Mouse (Mus musculus) fat pad, adult 2 months (tissue): ENCODE measurements at regions not wholly inside any gene's neighbourhood (a gene's known extent, or its start where the extent isn't known, plus 50 kb on each side); places are given as distances from the start of the nearest gene placed in this dataset.

Experiments
- DNase-seq: peaks from one replicate; pipeline ENCODE4 v3.0.0-alpha.2; 2011; ENCODE audit warnings: low read depth, low spot score; ENCODE audit errors: extremely low read depth

DNA sequence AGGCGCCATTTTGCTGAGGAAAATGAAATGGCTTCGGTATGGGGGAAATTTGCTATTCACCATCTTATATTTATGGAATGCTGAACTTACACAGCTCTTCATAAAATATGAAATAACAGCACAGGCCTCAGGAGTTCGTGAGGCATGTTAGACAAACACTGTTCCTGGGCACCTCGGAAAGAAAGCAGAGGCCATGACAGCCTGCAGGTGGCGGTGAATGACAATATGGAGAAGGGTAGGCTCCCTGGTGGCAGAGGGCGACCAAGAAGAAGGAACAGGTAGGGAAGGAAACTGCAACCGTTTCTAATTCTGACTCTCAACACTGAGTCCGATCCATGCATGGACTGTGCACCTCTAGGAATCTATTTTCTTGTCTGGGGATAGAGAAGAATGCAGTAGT, 553.6 kb upstream of the Tmpo start:
- no peak for DNase-seq

DNA sequence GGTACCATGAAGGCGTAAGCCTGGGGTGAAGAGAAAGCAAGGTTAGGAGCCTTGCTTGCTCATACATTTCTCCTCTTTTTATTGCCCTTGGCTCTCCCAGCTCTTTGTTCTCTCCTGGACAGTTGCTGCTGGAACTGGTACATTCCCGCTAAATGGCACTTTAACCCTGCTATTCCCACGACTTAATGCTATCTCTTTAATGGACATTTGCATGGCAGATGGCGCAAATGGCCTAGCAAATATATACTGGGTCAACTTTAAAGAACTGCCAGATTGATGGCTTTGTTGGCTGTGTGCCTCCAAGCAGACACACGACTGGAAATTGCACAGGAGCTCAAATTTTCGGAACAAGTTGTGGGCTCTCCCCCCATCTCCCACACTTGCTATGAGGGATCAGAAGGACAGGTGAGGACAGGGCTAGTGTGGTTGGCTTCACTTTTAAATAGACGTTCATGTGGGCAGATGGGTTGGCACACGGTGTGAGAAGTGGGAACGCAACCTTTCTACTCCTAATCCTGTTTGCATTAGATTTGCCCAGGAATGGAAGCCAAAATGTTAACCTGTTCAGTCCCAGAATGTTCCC, 551.0 kb upstream of the Tmpo start:
- DNase-seq: peak; percentile 57

DNA sequence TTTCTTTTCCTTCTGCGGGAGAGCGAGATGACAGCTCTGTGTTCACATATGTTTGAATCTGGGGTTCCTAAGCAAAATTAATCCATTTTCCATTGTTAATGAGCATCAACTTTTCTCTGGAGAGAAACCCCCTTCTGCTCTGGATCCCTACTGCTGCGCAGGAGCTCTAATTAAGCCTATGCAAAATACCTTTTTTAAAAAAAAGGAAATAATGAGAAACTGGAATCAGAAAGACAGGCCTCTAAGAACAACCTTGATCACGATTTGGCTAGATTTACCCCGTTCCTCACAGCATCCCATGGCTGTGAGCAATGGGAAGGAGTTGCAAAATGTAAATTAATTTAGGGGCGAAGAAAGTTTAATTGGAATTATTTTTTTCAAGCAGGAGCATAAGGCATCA, 548.9 kb upstream of the Tmpo start:
- no peak for DNase-seq

DNA sequence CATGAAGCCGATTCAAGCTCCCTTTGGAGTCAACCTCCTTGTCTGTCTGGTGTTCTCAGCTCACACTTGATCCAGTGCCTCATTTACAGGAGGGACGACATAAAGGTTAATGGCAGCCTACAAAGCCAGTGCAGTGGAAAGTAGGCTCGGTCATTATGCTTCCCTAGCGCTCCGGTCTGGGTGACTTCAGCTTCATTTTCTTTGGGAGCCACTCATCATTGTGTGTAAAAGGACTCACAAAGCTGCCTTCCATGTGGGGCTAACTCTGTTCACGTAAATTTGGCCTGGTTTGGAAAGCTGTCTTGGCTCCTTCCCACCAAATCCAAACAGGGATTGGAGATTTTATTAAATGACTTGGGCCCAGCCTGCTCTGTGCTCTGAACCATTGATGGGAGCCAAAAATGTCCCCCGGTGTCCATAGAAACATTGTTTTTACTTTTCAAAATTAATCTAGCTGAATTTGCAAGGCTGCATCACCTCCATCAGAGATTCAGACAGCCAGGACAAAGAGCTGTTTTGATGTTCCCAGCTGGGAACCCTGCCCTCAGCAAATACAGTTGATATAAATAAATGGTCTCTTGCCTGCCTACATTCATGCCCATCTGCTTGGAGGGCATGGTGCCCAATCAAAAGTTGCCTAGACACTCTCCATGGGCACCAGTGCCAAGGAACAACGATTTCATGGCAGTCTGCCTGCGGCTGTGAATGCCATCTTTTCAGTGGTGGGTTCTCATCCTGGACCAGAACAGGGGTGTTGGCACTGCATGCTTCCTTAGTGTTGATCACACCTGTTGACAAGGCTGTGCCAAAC, 538.7 kb upstream of the Tmpo start:
- DNase-seq: no peak

DNA sequence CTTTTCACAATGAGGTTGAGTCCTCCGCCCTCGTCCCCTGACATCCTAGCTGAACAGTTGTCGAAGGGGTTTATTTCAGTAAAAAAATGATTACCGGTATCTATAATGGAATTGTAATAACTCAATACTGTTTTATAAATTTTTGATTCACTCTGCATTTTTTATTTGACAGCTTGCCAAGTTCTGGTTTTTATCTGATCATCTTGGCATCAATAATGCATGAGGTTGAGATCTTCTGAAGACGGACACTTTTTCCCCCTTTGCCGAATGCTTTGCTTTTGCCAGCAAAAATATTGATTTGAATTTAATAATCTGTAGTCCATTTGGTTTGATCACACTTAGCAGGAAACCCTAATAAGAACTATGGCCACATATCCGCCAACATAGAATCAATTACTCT, 535.5 kb upstream of the Tmpo start:
- DNase-seq: no peak

DNA sequence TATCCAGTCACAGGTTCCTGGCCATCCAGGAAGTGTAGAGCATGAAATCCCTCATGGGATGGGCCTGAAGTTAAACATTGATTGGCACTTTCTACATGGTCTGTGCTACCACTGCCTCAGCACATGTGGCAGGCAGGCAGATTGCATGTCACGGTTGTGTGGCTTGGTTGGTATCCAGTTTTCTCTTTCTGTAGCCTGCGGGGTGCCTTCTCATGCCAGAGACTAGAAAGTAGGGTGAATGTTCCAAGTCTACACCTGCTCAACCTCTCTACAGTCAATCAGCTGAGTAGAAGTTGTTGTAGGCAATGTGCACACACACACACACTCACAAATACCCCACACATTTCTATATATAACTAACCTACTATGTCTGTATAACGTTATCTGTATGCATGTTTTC, 533.5 kb upstream of the Tmpo start:
- DNase-seq: no peak

DNA sequence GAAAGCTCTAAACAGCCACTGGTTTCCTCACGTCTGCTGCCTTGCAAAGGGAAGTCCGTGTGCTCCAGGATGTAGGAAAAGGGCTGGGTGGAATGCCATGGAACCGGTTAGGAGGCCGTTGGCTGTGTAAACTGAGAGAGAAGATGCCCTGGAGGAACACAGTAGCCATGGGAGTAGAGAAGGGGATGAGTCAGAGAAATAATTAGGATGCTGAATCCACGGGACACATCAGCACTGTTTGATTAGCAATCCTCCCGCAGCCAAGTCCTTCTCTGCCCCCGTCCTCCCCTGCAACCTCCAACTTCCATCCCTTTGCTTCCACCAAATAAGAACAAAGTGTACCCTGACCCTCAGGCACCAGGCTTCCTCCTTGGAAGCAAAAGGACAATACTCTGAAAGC, 532.4 kb upstream of the Tmpo start:
- no peak for DNase-seq

DNA sequence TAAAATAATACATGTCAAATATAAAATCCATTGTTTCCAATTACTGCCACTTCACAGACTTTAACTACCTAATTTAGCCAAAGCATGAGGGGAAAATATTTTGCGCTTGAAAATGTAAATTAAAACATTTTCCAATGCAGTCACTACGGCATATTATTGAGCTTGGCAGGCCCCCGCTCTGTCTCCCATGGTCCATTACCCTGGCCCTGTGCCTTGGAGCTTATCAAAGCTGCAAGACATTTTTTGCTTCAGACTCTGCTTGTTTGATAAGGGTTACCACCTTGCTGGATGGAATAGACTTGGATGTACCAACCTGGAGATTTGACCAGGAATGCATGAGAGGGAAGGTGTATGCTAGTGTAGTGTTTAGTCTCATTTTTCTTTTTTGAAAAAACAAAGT, 525.7 kb upstream of the Tmpo start:
- DNase-seq: no peak

DNA sequence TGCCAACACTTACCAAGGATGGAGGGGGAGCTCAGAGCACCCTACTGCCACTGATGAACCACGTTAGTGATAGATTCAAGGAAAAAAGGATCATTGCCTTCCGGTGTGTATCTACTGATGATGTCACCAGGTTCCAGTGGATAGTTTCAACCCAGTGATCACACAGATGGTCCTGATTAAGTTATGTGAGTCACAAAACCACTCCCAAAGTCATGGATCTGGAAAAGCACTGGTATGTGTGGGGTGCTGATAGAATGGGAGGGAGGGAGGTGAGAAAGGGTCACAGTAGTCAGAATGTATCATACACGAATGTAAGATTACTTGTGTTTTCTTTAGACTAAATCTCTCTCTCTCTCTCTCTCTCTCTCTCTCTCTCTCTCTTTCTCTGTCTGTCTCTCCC, 523.6 kb upstream of the Tmpo start:
- DNase-seq: no peak

DNA sequence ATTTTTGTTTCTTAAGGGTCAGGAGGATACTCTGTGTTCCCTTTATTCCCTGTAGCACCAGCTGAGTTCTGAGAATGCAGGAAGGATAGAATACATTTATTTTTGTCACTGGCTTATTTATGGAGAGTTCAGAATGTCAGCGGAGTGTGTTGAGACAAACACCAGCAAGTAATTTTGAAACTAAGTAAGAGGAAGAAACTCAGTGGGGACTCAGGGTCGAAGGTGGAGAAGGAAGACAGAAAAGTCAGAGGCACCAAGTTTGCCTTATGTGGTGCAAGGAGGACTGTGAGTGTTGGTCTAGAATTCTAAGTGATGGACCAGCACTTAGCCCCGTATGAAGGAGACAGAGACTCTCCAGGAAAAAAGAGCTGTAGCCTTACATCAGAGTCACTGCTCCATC, 520.7 kb upstream of the Tmpo start:
- DNase-seq: no peak

DNA sequence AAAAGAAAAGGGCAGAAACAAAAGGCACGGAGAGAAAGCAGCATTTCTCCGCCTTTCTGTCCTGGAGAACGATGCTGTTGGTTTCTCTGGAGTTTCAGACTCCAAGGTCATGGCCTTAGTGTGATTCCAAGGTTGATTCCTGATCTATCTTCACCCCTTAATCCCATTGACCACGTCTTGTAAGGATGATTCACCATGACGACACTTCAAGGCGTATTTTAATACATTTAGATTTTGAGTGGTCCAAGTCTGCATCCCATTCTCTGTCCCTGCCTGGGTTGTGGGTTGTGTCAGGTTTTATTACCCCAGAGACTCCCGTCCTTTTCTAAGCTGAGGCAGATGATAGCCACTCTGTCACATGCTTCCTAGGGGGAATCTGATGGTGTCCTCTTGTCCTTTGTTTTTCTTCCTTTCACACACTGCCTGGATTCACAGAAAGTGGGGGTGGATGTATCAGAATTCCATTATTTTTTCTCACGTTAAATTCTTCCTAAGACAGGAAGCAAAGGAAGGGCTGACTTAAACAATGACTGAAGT, 505.0 kb upstream of the Tmpo start:
- DNase-seq: no peak

DNA sequence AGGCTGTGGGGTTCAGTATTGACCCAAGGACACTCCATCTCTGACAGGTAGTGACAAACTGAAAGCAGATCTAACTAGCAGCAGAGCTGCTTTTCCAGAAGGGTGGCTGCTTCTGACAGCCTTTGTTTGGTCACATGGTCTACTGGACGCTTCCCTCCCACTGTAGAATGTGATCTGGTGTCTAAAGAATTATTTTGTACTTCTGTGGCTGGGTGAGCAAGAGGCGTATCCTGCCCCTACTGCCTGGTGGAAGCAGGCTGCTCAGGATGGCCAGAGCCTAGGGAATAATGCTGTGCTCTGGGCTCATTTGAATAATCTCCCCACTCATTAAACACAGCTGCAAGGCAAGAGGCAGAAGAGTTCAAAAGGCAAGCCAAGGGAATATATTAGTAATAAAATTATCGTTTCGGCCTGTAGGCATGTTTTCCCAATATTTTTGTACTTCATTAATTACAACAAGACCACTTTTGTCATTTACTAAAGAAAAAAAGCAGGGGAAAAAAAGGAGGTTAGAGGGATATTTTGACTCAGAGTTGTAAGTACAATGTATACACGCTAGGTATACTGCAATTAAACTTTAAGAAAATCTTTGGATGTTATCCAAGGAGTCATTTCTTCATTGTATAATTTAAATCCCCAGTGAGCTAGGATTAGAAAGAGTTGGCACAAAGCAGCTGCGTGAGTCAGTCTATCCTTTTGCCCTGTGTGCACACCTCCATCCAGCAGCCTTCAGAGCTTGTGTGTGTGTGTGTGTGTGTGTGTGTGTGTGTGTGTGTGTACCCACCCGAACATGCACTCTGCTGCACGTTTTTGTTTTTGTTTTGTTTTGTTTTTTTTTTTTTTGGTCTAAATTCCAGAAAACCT, 504.3 kb upstream of the Tmpo start:
- peak; percentile 45 for DNase-seq

DNA sequence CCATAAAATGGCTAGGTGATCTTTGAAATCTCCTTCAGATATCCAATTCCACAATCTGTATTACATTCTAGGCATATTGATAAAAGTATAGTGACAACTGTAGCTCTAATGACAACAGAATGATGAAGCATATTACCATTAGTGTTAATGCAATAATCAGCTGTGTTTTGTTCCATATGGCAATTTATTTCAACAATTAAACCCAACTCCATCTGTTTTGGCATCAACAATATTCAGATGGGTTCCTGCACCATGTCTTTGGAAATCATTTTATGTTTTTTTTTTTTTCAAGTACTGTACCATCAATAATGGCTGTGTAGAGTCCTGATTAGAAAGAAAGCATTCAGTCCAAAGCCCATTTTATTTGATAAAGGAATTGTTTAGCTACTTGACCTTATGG, 498.5 kb upstream of the Tmpo start:
- DNase-seq: no peak

DNA sequence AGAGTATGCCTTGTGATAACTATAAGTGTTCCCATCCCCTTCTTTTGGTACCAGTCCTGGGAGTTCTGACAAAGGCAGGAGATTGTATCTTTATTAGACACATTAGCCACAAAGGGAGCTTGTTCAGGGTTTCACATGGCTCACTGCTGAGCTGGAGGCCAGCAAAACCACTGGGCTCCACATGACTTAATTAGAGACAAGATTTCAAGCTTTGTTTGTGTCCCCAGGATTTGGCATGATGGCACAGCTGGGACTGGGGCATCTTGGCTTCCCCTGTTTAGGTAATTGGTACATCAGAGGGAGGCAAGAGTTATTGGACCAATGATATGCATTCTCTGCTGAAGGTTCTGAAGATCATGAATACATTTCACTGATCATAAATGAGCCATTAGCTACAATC, 456.8 kb upstream of the Tmpo start:
- no peak for DNase-seq

DNA sequence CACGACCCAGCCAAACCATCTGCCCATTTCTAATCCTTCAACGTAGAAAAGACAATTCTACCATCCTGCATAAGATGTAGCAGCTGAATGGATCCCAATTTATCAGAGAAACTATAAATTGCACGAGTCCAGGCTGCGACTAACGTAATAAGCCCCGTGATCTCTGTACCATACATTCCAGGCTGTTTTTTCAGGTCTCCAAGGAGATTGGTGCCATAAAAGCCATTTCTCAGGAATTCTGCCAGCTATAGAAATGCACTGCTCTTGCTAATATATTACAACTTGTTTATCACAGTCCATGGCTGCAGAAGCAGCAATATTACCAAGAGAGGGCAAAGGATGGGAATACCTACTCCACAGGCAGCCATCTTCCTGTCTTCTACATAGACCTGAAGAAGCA, 447.6 kb upstream of the Tmpo start:
- no peak for DNase-seq

DNA sequence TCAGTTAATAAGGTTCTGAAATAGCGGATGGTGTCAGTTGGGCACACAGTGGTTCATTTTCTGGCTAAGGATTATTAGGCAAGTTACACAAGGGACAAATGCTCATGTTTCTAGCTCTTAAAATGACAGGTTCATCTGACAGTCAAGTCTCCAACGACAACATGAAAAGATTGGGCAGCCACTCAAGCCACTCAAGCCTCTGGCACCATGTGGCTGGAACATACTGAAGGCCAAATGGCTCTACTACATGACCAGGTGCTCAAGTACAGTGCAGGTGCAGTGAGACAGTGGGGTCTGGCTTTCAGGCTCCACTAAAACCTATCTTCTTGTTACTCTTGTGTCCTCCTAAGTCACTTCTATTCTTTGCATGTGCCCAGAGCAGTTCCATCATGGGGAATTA, 441.2 kb upstream of the Tmpo start:
- DNase-seq: no peak

DNA sequence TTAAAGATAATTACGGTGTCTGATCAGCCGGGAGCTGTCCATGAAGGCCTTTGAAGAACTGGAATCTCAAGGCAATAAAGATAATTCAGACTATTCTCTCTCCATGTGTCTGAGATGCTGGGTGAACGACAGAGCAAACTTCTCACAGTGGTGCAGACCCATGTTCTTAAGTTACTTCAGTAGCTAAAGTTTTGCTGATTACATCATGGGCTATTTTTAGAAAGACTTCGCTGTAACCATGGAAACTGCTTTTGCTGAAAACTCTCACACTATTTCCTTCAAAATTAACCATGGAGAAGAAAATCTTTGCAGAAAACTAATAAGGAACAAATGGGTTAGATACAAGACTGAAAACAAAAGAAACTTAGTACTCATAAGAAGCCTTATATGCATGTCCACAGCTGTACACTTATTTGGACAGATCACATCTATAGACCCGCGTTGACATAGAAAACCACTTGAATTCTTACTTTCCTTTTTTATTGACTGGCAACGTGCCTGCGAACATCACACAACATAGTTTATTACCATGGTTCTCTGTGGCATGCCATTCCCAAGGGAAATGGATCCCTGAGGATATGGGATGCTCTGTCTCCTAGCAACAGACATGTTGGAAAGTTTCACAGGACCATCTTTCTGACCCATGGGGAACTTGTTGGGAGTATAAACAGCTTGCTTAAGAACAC, 432.8 kb upstream of the Tmpo start:
- no peak for DNase-seq

DNA sequence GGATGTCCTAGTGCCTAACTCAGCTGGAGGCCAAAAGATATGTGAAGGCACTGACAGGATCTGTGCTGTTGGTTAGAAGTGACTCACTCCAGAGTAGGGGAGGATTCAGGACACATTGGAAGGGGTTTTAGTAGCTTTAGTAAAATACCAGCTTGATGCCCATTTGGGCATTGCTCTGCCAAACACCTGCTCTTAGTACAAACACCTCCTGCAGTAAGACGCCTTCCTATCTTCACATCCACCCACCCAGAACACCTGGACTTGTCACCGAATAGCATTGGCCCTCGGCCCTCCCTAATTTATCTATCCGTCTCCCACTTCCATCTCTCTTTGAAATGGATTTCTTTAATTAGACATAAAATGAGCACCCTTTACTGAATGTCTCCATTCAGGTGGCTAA, 430.9 kb upstream of the Tmpo start:
- DNase-seq: no peak

DNA sequence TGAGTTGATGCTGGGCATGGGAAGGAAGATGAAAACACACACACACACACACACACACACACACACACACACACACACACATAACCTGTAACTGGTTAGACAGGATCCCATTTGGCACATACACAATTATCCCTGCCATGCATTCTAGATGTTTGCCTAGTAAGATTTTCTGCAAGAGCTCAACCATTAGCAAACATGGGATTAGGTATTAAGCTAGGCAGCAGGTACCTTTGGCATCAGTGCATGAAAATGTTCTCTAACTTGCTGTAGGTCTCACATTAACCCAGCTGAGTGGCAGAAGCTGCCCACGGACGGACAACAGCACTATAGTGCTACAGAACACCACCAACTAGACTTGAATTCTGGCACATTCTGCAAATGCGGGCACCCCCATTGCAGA, 413.8 kb upstream of the Tmpo start:
- DNase-seq: peak; percentile 78

DNA sequence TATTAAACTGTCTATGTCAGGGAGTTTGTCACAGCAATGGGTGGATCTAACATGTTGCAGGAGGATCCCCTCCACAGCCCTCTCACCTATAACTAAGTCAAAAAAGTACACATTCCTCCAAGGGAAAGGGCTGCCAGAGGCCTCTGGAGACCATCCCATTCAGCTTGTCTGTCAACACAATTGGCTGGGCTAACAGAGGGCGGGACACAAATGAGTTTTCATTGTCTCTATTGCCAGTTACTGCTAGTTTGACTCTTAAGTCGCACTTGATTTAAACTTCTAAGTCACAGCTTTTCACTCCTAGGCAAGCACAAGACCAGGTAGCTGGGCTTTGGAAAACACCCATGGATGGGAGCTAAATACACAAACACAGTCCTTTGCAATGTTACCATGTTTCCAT, 412.3 kb upstream of the Tmpo start:
- DNase-seq: no peak

DNA sequence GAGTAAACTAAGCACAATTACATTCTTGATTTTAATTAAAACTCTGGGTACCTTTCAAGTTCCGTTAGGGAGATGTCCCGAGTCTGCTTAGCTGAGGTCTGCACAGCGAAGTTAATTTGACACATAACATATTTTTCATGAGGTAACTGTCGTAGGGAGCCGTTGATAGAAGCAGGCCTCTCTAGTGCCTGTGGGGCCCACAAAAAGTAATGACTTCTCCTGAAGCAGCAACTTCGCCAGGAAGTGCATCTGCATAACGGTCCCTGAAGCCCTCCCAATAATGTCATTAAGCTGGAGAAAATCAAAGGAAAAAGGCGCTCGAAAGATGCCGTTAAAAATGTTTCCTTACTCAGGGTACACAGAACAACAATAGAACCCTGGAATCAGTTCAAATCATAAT, 410.7 kb upstream of the Tmpo start:
- DNase-seq: no peak
